Mouse (Mus musculus) stomach, postnatal 0 days (tissue): Measurements from ENCODE around the gene Icam2. TPM values are rescaled to one million over a fixed set of nuclear protein-coding genes. Genes with fewer than 3 reads are reported as not detected.

Experiments
- ATAC-seq: fragments of 200-750 bp; cut with Nextera tagmentation; 2 replicates; pipeline ENCODE4 v1.8.0; 2017; ENCODE audit not compliant: low FRiP score, low TSS enrichment
- DNase-seq: peaks from one replicate; pipeline ENCODE4 v3.0.0-alpha.2; 2016; ENCODE audit warnings: low spot score
- H3K27ac ChIP-seq: fragments of 300-500 bp; sonication (generic); replicated peaks from 2 replicates; pipeline ENCODE4 v1.5.1; 2014; ENCODE audit warnings: mild to moderate bottlenecking, control low read depth
- H3K27me3 ChIP-seq: fragments of 300-500 bp; sonication (generic); 2 replicates; pipeline ENCODE4 v1.6.1; 2014; ENCODE audit warnings: low read length; ENCODE audit not compliant: control insufficient read depth, insufficient read depth
- H3K36me3 ChIP-seq: fragments of 300-500 bp; sonication (generic); 2 replicates; pipeline ENCODE4 v1.6.1; 2014; ENCODE audit warnings: low read length, mixed read lengths; ENCODE audit not compliant: control insufficient read depth, insufficient read depth
- H3K4me1 ChIP-seq: fragments of 300-500 bp; sonication (generic); replicated peaks from 2 replicates; pipeline ENCODE4 v1.6.1; 2014; ENCODE audit warnings: antibody characterized with exemption; ENCODE audit not compliant: control insufficient read depth, insufficient read depth
- H3K4me2 ChIP-seq: fragments of 300-500 bp; sonication (generic); replicated peaks from 2 replicates; pipeline ENCODE4 v1.6.1; 2014; ENCODE audit warnings: low read depth, mild to moderate bottlenecking, control low read depth, moderate library complexity
- H3K4me3 ChIP-seq: fragments of 300-500 bp; sonication (generic); 2 replicates; pipeline ENCODE4 v1.5.1; 2014; ENCODE audit warnings: low read depth, low read length, control low read depth
- H3K9ac ChIP-seq: fragments of 300-500 bp; sonication (generic); 2 replicates; pipeline ENCODE4 v1.6.1; 2014; ENCODE audit warnings: mild to moderate bottlenecking, low read length, control low read depth, mixed read lengths
- H3K9me3 ChIP-seq: fragments of 300-500 bp; sonication (generic); 2 replicates; pipeline ENCODE4 v1.6.1; 2016; ENCODE audit warnings: low read length; ENCODE audit not compliant: control insufficient read depth
- CTCF ChIP-seq: IDR thresholded peaks from 2 replicates; pipeline ENCODE4 v1.5.1; 2016; ENCODE audit warnings: antibody characterized with exemption, low read depth, mild to moderate bottlenecking, moderate library complexity
- EP300 ChIP-seq: optimal IDR thresholded peaks from 2 replicates; pipeline ENCODE3; 2016; ENCODE audit warnings: antibody characterized with exemption
- WGBS: fragments of 180-500 bp; shearing (Covaris S2); extraction: QIAGEN DNeasy Blood & Tissue Kit; methylation state at CpG from one replicate; pipeline ENCODE4 v1.1.7; 2014; 5-methylcytosine and 5-hydroxymethylcytosine counted together
- polyA plus RNA-seq: library from polyadenylated mRNA; unstranded; fragments of >200 nt; fragmentation: Nextera tagmentation; extraction: Ambion mirVana; gene quantifications from 2 replicates; pipeline ENCODE4 v1.2.1, GENCODE M21; 2015

The Icam2 gene
- polyA plus RNA-seq, 1 experiment from 2014 or later = 12.7 TPM

DNA sequence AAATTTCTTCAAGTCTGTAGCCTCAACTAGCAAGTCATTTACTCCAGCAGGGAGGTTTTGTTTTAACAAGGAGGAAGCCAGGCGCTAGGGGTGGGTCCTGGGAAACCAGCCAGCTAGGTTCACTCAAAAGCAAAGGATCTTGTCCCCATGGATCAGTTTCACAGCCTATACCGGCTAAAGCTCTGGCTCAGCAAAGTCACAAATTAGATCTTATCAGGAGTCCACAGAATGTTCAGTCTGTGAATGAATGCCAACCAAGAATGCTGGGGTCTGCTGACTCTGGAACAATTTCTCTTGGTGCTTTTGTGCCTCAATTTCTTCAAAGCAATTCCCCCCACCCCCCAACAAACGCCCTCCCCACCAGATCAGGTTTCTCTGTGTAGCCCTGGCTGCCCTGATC is 1.7 kb upstream of the Icam2 start:
- no peaks in the 10 kb centered on the region; the same call in 1 of the 2 replicates for H3K4me1 ChIP-seq
- ATAC-seq = no peak
- H3K27me3 ChIP-seq = no peaks in the 10 kb centered on the region
- no peaks in the 10 kb centered on the region for H3K9me3 ChIP-seq
- no peak overlapping the region for H3K4me2 ChIP-seq
- no peak for DNase-seq
- TF ChIP-seq CTCF = no peak
- no peak for TF ChIP-seq EP300
- no peak overlapping the region; the same call in 1 of the 2 replicates for H3K27ac ChIP-seq
- no peak overlapping the region for H3K4me3 ChIP-seq
- no peak overlapping the region for H3K9ac ChIP-seq
- H3K36me3 ChIP-seq = no peaks in the 10 kb centered on the region
- WGBS = 21% methylated on average over 3 of the region's 3 CpGs

DNA sequence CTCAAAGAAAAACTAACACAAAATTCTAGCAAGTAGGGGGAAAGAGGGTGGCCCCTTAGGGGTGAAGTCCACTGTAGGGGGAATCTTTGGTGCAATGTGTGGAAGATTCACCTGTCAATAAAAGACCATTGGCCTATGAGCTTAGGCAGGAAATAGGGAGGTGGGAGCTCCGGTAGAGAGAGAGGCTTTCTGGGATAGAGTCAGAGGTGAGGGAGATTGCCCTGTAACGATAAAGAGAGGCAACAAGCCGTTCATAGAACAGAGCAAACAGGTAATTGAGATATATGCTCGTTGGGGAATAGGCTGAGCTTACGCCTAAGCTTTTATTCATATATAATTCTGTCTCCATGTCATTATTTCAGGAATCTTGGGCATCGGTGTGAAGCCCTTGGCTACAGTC is 855 bp downstream of the Icam2 start:
- WGBS = 56% methylated on average over 6 of the region's 6 CpGs
- Histone ChIP-seq H3K36me3 (no peaks in the 10 kb centered on the region), H3K4me1 (no peaks in the 10 kb centered on the region; the same call in 1 of the 2 replicates)

DNA sequence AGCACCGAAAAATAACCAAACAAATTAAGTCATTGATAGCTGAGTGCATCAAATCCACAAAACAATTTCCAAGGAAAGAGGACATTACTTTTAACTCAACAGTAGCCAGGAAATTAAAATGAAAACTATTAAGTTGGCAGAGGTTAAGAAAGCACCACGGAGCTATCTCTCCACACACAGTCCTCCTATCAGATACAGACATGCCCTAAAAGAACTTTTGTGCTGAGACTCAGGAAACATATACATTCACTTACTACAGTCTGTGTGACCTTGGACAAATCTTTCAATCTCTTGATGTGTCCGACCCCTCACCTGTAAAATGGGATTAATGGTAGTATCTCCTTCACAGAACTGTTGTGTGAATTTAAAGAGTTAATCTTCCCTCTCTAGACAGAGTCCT is 1.5 kb downstream of the Icam2 start:
- Histone ChIP-seq H3K4me2 (no peak overlapping the region), H3K4me1 (no peaks in the 10 kb centered on the region; the same call in 1 of the 2 replicates), H3K27ac (no peak overlapping the region), H3K4me3 (no peak overlapping the region), H3K27me3 (no peaks in the 10 kb centered on the region), H3K9ac (no peak overlapping the region), H3K36me3 (no peaks in the 10 kb centered on the region), H3K9me3 (no peaks in the 10 kb centered on the region)
- ATAC-seq = no peak
- DNase-seq = no peak
- TF ChIP-seq EP300 (no peak), CTCF (no peak)
- 78% methylated on average over 3 of the region's 3 CpGs for WGBS

More for the DNA sequence above, 855 bp downstream of the Icam2 start:
- no peak for TF ChIP-seq EP300
- TF ChIP-seq CTCF = no peak
- H3K4me2 ChIP-seq = no peak overlapping the region
- no peak for DNase-seq
- no peak overlapping the region for H3K4me3 ChIP-seq
- H3K27ac ChIP-seq = no peak overlapping the region
- no peak for ATAC-seq
- no peaks in the 10 kb centered on the region for H3K27me3 ChIP-seq
- no peaks in the 10 kb centered on the region for H3K9me3 ChIP-seq
- H3K9ac ChIP-seq = no peak overlapping the region

DNA sequence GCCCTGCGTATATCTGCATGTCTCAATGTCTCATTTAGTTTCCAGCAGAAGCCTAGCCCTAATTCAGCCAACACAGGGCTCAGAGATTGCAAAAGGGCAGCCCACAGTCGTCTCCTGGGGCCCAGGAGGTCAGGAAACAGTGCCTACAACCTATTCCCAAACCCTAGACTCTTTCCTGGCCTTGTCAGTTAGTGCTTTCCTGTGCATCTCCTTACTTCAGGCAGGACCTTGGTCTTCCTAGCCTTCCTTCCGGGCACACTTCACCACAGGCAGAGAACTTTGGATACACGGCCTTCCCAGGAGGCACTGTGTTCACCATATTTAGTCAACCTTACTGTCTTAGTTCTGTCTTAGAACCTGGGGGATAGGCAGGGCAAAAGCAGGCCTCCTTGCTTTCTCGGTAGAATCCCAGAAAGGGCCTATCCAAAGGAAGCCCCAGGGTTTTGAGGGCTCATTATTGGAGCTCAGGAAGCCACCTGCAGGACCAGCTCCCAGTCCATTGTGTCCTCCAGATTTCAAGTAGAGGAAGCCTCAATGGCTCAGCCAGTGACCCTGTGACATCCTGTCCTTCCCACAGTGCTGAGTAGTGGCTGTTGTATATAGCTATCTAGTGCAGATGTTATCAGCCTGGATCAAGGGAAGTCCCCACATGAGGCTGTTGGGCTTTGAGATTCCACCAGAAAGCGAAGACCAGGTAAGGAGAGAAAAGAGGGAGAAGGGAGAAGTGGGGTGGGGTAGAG is 4.7 kb downstream of the Icam2 start:
- DNase-seq (no peak), ATAC-seq (no peak)
- no peak overlapping the region for H3K4me3 ChIP-seq
- H3K36me3 ChIP-seq = no peaks in the 10 kb centered on the region
- TF ChIP-seq EP300 (no peak), CTCF (no peak)
- H3K9me3 ChIP-seq = no peaks in the 10 kb centered on the region
- H3K9ac ChIP-seq = no peak overlapping the region
- 82% methylated on average over 6 of the region's 6 CpGs for WGBS
- no peak overlapping the region for H3K4me2 ChIP-seq
- no peaks in the 10 kb centered on the region for H3K4me1 ChIP-seq
- peak overlapping the region; percentile 67 for H3K27ac ChIP-seq
- no peaks in the 10 kb centered on the region for H3K27me3 ChIP-seq

DNA sequence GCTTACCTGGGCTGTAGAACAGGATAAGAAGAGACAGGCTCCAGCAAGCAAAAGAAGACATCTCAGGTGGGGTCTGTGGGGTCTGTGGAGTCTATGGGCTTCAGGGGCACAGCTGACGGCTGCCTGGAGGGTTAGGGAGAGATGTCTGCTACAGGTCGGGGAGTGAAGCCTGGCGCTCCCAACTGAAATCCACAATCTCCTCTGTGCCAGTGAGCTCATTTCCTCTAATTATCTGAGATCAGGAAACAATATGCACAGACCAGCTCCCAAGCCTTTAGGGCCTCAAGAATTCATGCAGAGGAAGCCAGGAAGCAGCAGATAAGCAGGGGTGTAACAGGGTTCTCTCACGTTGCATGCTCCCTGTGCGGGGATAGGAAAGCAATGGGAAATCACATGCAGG is 5.5 kb downstream of the Icam2 start:
- Histone ChIP-seq H3K9ac (no peak overlapping the region), H3K27me3 (no peaks in the 10 kb centered on the region), H3K4me1 (no peaks in the 10 kb centered on the region), H3K9me3 (no peaks in the 10 kb centered on the region), H3K4me2 (0 out of 2 replicates have a peak overlapping the region, but pooled peaks have one; percentile 3), H3K27ac (peak overlapping the region; percentile 71), H3K4me3 (no peak overlapping the region), H3K36me3 (no peaks in the 10 kb centered on the region)
- WGBS = 62% methylated on average over 5 of the region's 5 CpGs
- no peak for TF ChIP-seq CTCF
- TF ChIP-seq EP300 = no peak
- DNase-seq (no peak), ATAC-seq (peak; percentile 58)

DNA sequence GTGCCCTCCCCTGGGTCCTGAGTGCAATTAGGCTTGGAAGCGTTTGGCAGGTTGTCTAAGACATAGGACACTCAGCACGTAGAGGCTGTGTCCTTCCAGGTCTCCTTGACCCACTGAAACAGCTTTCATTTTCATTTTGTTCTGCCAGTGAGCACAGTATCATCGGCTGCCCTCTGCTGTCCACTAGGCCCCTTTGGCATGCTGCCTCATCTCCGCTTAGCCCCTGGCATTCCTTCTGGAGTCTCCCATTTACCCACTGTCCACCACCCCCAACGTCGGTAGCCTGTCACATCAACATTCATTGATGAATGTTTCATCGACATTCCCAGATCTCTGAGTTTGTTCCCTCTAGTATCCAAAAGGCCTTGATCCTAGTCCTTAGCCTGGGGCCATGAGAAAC is 6.0 kb downstream of the Icam2 start:
- TF ChIP-seq EP300 = no peak
- peak; percentile 24 for TF ChIP-seq CTCF
- no peak overlapping the region for H3K9ac ChIP-seq

More for the DNA sequence above, 6.0 kb downstream of the Icam2 start:
- peak overlapping the region; percentile 3; the same call in 1 of the 2 replicates for H3K4me2 ChIP-seq
- no peaks in the 10 kb centered on the region for H3K9me3 ChIP-seq
- peak overlapping the region; percentile 71 for H3K27ac ChIP-seq
- WGBS = 78% methylated on average over 7 of the region's 7 CpGs
- ATAC-seq (no peak), DNase-seq (no peak)
- H3K27me3 ChIP-seq = no peaks in the 10 kb centered on the region
- H3K36me3 ChIP-seq = no peaks in the 10 kb centered on the region
- no peaks in the 10 kb centered on the region for H3K4me1 ChIP-seq
- no peak overlapping the region for H3K4me3 ChIP-seq
